Mouse (Mus musculus) CH12.LX (cell line): ENCODE results near the gene Dlx6. TPM values are rescaled to one million over a fixed set of nuclear protein-coding genes. Genes with fewer than 3 reads are reported as not detected.

Experiments
- DNase-seq: peaks from one replicate; pipeline ENCODE4 v3.0.0-alpha.2; 2013; ENCODE audit errors: extremely low read depth
- H3K27ac ChIP-seq: 2 replicates; pipeline ENCODE4 v1.5.1; 2012; ENCODE audit warnings: low read depth, mild to moderate bottlenecking, control low read depth, moderate library complexity; ENCODE audit not compliant: insufficient read depth
- H3K27me3 ChIP-seq: replicated peaks from 2 replicates; pipeline ENCODE3; 2012; ENCODE audit warnings: inconsistent platforms
- H3K36me3 ChIP-seq, 2 experiments: replicated peaks in 1 of 2; 2 replicates each; pipeline versions ENCODE3 to v1.6.1; 2012; ENCODE audit warnings: inconsistent platforms in 1 of 2, low read length in 1 of 2, mild to moderate bottlenecking in 1 of 2, mixed read lengths in 1 of 2, moderate library complexity in 1 of 2; ENCODE audit not compliant: control insufficient read depth in 1 of 2, insufficient read depth in 1 of 2
- H3K4me1 ChIP-seq, 2 experiments: 2 replicates each; pipeline ENCODE4 v1.6.1; 2012; ENCODE audit warnings: inconsistent platforms in 1 of 2, moderate library complexity in 1 of 2; ENCODE audit not compliant: insufficient read depth in 2 of 2, control insufficient read depth in 1 of 2
- H3K4me2 ChIP-seq: 2 replicates; pipeline ENCODE4 v1.6.1; 2012; ENCODE audit warnings: low read depth, mild to moderate bottlenecking, control low read depth; ENCODE audit not compliant: poor library complexity, insufficient read depth, severe bottlenecking
- H3K4me3 ChIP-seq, 3 experiments: fragments of 150-350 bp in 1 of 3; sonication (generic) in 1 of 3; replicated peaks in 1 of 3; 2 replicates each; pipeline versions ENCODE3 to v1.5.1; 2011 to 2012; ENCODE audit warnings: low read depth in 2 of 3, low read length in 2 of 3, mild to moderate bottlenecking in 2 of 3, moderate library complexity in 2 of 3, control low read depth in 1 of 3, improper control_type of control experiment in 1 of 3, inconsistent platforms in 1 of 3, mixed read lengths in 1 of 3; ENCODE audit not compliant: poor library complexity in 1 of 3
- H3K79me2 ChIP-seq: replicated peaks from 2 replicates; pipeline ENCODE4 v1.6.1; 2012; ENCODE audit warnings: mild to moderate bottlenecking, moderate library complexity; ENCODE audit not compliant: control insufficient read depth, poor library complexity, insufficient read depth, severe bottlenecking; ENCODE audit errors: extremely low read depth
- H3K9ac ChIP-seq: 2 replicates; pipeline ENCODE4 v1.6.1; 2012; ENCODE audit warnings: low read depth, mild to moderate bottlenecking, control low read depth, moderate library complexity; ENCODE audit not compliant: insufficient read depth
- H3K9me3 ChIP-seq: replicated peaks from 2 replicates; pipeline ENCODE3; 2012; ENCODE audit warnings: low read length, inconsistent platforms, mixed read lengths
- CHD2 ChIP-seq: IDR thresholded peaks from 2 replicates; pipeline ENCODE4 v1.6.1; 2011; ENCODE audit warnings: low read length, improper control_type of control experiment
- CTCF ChIP-seq, 2 experiments: IDR thresholded peaks in 1 of 2; conservative IDR thresholded peaks in 1 of 2; 2 replicates each; pipeline ENCODE4 v1.5.1; 2011 to 2012; ENCODE audit warnings: low read depth in 2 of 2, low read length in 2 of 2, improper control_type of control experiment in 1 of 2, inconsistent platforms in 1 of 2, mild to moderate bottlenecking in 1 of 2, moderate library complexity in 1 of 2
- E2F4 ChIP-seq: IDR thresholded peaks from 2 replicates; pipeline ENCODE4 v1.6.1; 2011; ENCODE audit warnings: low read depth, low read length, improper control_type of control experiment; ENCODE audit not compliant: insufficient replicate concordance
- ELF1 ChIP-seq: IDR thresholded peaks from 2 replicates; pipeline ENCODE4 v1.6.1; 2014; ENCODE audit warnings: low read depth, mild to moderate bottlenecking, inconsistent platforms, low read length, improper control_type of control experiment
- ETS1 ChIP-seq: conservative IDR thresholded peaks from 2 replicates; pipeline ENCODE4 v1.6.1; 2012; ENCODE audit warnings: low read depth, mild to moderate bottlenecking, inconsistent platforms, low read length, improper control_type of control experiment, moderate library complexity
- GABPA ChIP-seq: IDR thresholded peaks from 2 replicates; pipeline ENCODE4 v1.6.1; 2012; ENCODE audit warnings: low read depth, low read length, improper control_type of control experiment, inconsistent platforms; ENCODE audit not compliant: insufficient replicate concordance
- HCFC1 ChIP-seq: IDR thresholded peaks from 2 replicates; pipeline ENCODE4 v1.6.1; 2012; ENCODE audit warnings: low read depth, mild to moderate bottlenecking, inconsistent platforms, low read length, improper control_type of control experiment
- IRF4 ChIP-seq: IDR thresholded peaks from 2 replicates; pipeline ENCODE4 v1.6.1; 2014; ENCODE audit warnings: low read depth, mild to moderate bottlenecking, inconsistent platforms, low read length, improper control_type of control experiment
- JUN ChIP-seq: IDR thresholded peaks from 2 replicates; pipeline ENCODE4 v1.6.1; 2011; ENCODE audit warnings: low read depth, mild to moderate bottlenecking, low read length, improper control_type of control experiment, moderate library complexity; ENCODE audit not compliant: insufficient read depth
- JUND ChIP-seq: conservative IDR thresholded peaks from 2 replicates; pipeline ENCODE4 v1.6.1; 2011; ENCODE audit warnings: low read depth, low read length, improper control_type of control experiment
- KAT2A ChIP-seq: IDR thresholded peaks from 2 replicates; pipeline ENCODE4 v1.6.1; 2012; ENCODE audit warnings: low read length, improper control_type of control experiment, inconsistent platforms; ENCODE audit not compliant: insufficient replicate concordance
- MAX ChIP-seq: IDR thresholded peaks from 2 replicates; pipeline ENCODE4 v1.6.1; 2011; ENCODE audit warnings: low read length, improper control_type of control experiment
- MAZ ChIP-seq: IDR thresholded peaks from 2 replicates; pipeline ENCODE4 v1.6.1; 2012; ENCODE audit warnings: low read depth, mild to moderate bottlenecking, inconsistent platforms, low read length, improper control_type of control experiment, moderate library complexity
- PAX5 ChIP-seq: IDR thresholded peaks from 2 replicates; pipeline ENCODE4 v1.6.1; 2012; ENCODE audit warnings: low read length, inconsistent platforms, mixed read lengths
- SIN3A ChIP-seq: IDR thresholded peaks from 2 replicates; pipeline ENCODE4 v1.6.1; 2012; ENCODE audit warnings: low read length, improper control_type of control experiment, inconsistent platforms
- SMC3 ChIP-seq: IDR thresholded peaks from 2 replicates; pipeline ENCODE4 v1.6.1; 2011; ENCODE audit warnings: low read depth, low read length, improper control_type of control experiment
- UBTF ChIP-seq: IDR thresholded peaks from 2 replicates; pipeline ENCODE4 v1.6.1; 2012; ENCODE audit warnings: low read depth, mild to moderate bottlenecking, inconsistent platforms, low read length, improper control_type of control experiment, moderate library complexity
- ZC3H11A ChIP-seq: IDR thresholded peaks from 2 replicates; pipeline ENCODE4 v1.6.1; 2012; ENCODE audit warnings: low read depth, mild to moderate bottlenecking, inconsistent platforms, low read length, improper control_type of control experiment
- ZKSCAN1 ChIP-seq: IDR thresholded peaks from 2 replicates; pipeline ENCODE4 v1.6.1; 2012; ENCODE audit warnings: low read depth, inconsistent platforms, low read length, improper control_type of control experiment, borderline replicate concordance
- ZMIZ1 ChIP-seq: IDR thresholded peaks from 2 replicates; pipeline ENCODE4 v1.6.1; 2012; ENCODE audit warnings: low read depth, mild to moderate bottlenecking, inconsistent platforms, low read length, improper control_type of control experiment
- ZNF384 ChIP-seq: IDR thresholded peaks from 2 replicates; pipeline ENCODE4 v1.6.1; 2012; ENCODE audit warnings: low read depth, low read length, improper control_type of control experiment, inconsistent platforms
- dilution Hi-C: fragments of 300-500 bp; cut with MboI; formaldehyde crosslinking; loops from 2 replicates; pipeline ENCODE4 v1.14.3; 2020; ENCODE audit warnings: low sequenced_read_pairs; ENCODE audit not compliant: extremely low pct_unique_long_range_greater_than_20kb, extremely low pct_ligation_motif_present
- in situ Hi-C: fragments of 300-500 bp; cut with MboI; formaldehyde crosslinking; loops from 3 replicates; pipeline ENCODE4 v1.14.3; 2019; ENCODE audit warnings: low sequenced_read_pairs, low pct_ligation_motif_present, low pct_unique_long_range_greater_than_20kb, mixed read lengths
- polyA plus RNA-seq: library from polyadenylated mRNA; unstranded; fragments of >175 nt; gene quantifications from 2 replicates; pipeline ENCODE4 v1.2.1, GENCODE M21; 2012; ENCODE audit warnings: low read depth; ENCODE audit not compliant: insufficient read length
- total RNA-seq, 2 experiments: library from RNA; depleted of rRNA; stranded (reverse); fragments of 300-350 nt in 1 of 2; fragments of >200 nt in 1 of 2; gene quantifications; 2 replicates each; pipeline ENCODE4 v1.2.3; 2012 to 2014

Dlx6 gene
- total and polyA plus RNA-seq, 3 experiments, result not detected

DNA sequence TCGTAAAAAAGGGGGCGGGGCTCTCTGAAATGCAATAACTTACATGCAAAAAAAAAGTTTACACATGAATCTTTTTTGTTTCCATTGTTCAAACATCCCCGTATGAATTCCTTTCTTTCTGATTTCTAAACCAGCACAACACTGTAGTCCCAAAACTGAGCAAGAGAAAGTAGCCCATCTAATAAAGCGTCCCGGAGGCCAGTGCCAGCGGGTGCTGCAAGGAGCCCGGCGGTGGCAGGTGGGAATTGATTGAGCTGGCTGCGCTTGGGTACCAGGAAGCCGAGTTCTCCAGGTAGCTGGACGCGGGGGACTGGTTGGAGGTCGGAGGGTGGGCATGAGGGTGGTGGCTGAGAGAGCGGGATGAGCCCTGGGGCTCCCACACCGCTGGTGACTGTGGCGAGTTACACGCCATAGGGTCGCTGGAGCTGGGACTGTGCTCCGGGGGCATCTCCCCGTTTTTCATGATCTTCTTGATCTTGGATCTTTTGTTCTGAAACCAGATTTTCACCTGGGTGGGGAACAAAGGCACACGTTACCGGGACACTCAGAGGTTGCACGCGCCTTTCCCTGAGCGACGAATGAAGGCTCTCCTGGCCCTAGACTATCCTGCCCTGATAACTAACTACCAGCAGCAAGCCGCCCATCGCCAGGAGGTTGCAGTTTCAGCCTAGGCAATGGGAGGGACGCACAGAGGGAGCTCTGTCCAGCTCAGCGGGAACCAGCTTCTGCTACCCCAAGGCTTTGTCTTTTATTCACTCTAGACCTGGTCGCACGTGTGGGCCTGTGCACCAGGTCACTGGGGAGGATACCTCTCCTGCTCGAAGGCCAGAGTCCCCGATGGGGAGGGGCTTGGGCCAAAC lies 15.1 kb downstream of the Dlx6 start:
- no peak overlapping the region for H3K4me3 ChIP-seq
- H3K9me3 ChIP-seq, result peaks cover 1% of the 10 kb centered on the region
- H3K27ac ChIP-seq, result no peak overlapping the region
- H3K4me1 ChIP-seq, result no peaks in the 10 kb centered on the region
- H3K9ac ChIP-seq, result no peak overlapping the region
- in situ Hi-C loops (loop anchor here (25.0 kb wide), 2 partner anchors 591 to 766 kb away; no protein-coding TSS in a partner anchor), dilution Hi-C loops (no loop called here)
- no peak for TF ChIP-seq HCFC1
- TF ChIP-seq JUN, result no peak
- no peak for TF ChIP-seq ELF1
- TF ChIP-seq ZMIZ1, result no peak
- TF ChIP-seq ETS1, result no peak
- TF ChIP-seq IRF4, result no peak
- TF ChIP-seq SMC3, result no peak
- TF ChIP-seq ZC3H11A, result no peak
- no peak for TF ChIP-seq KAT2A
- TF ChIP-seq GABPA, result no peak
- no peak for TF ChIP-seq PAX5
- no peak for TF ChIP-seq ZKSCAN1
- TF ChIP-seq JUND, result no peak
- no peak for TF ChIP-seq ZNF384
- TF ChIP-seq CTCF (conservative IDR thresholded peaks at IDR 0.05 in 1 of 2, IDR thresholded peaks at IDR 0.05 in 1 of 2; ENCODE audit: low read depth in 2 of 2, low read length in 2 of 2), result no peak
- TF ChIP-seq MAZ, result no peak
- TF ChIP-seq MAX, result no peak
- DNase-seq, result no peak
- H3K79me2 ChIP-seq, result no peaks in the 10 kb centered on the region
- H3K4me2 ChIP-seq, result no peak overlapping the region
- H3K27me3 ChIP-seq, result no peaks in the 10 kb centered on the region
- no peaks in the 10 kb centered on the region for H3K36me3 ChIP-seq

DNA sequence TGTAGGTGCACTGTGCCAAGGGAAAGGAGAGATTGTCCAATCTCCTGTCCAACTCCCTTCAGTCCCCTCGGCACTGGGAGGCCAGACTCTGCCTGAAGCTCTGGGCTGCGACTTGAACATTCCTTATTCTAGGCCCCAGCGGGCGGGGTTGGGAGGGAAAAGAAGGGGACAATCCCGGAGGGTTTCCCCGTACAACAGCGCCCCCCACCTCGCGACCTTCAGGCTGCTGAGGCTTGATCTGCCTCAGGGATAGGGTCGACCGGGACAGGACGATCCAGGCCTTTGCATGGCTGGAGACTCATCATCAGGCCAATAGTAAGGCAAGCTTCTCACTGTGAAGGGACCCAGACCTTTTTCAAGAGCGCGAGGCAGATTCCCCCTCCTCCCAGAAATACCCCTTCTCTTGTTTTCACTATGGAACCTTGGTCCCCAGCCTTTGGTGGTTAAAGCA lies 15.7 kb downstream of the Dlx6 start:
- H3K9ac ChIP-seq, result no peak overlapping the region
- no peak overlapping the region for H3K4me3 ChIP-seq
- H3K79me2 ChIP-seq, result no peaks in the 10 kb centered on the region
- H3K27ac ChIP-seq, result no peak overlapping the region
- no peak for DNase-seq
- no peaks in the 10 kb centered on the region for H3K27me3 ChIP-seq
- H3K9me3 ChIP-seq, result peaks cover 1% of the 10 kb centered on the region
- dilution Hi-C loops, result no loop called here
- in situ Hi-C loops, result loop anchor here (25.0 kb wide), 2 partner anchors 592 to 767 kb away; no protein-coding TSS in a partner anchor
- no peaks in the 10 kb centered on the region for H3K36me3 ChIP-seq
- H3K4me1 ChIP-seq, result no peaks in the 10 kb centered on the region
- no peak for TF ChIP-seq CHD2
- no peak for TF ChIP-seq E2F4
- no peak for TF ChIP-seq UBTF
- TF ChIP-seq SIN3A, result no peak
- H3K4me2 ChIP-seq, result no peak overlapping the region
